Mouse (Mus musculus) embryo, embryonic 10.5 days (tissue): Measurements from ENCODE around the gene Cyba.

Experiments used
- DNase-seq: peaks from one replicate; pipeline ENCODE4 v3.0.0-alpha.2; 2015; ENCODE audit warnings: low spot score

Gene Cyba

GRCm38 (mm10) chr8:122421376-122422070 is 11.2 kb downstream of the Cyba start, which contains the start of gene Il17c:
Il17c (plus strand) TSS chr8:122422020.
- DNase-seq = no peak

- DNase-seq = no peak
These were observed 12.7 kb downstream of the Cyba start for GRCm38 (mm10) chr8:122419881-122420555.

- DNase-seq = no peak
These were observed 17.2 kb downstream of the Cyba start for GRCm38 (mm10) chr8:122415554-122415953.

GRCm38 (mm10) chr8:122414311-122414710 is 18.4 kb downstream of the Cyba start:
- DNase-seq = no peak

- DNase-seq = no peak
These were observed 25.1 kb downstream of the Cyba start for GRCm38 (mm10) chr8:122407678-122408077.

GRCm38 (mm10) chr8:122405146-122405805 is 27.5 kb downstream of the Cyba start:
- no peak for DNase-seq

GRCm38 (mm10) chr8:122398186-122398585 is 34.5 kb downstream of the Cyba start:
- DNase-seq = no peak

GRCm38 (mm10) chr8:122395291-122395690 is 37.4 kb downstream of the Cyba start:
- no peak for DNase-seq

- no peak for DNase-seq
These were observed 39.0 kb downstream of the Cyba start for GRCm38 (mm10) chr8:122393717-122394116.

GRCm38 (mm10) chr8:122390758-122391157 is 42.0 kb downstream of the Cyba start:
- DNase-seq = no peak

GRCm38 (mm10) chr8:122389357-122389756 is 43.4 kb downstream of the Cyba start:
- DNase-seq = peak; percentile 18

GRCm38 (mm10) chr8:122383039-122383438 is 49.7 kb downstream of the Cyba start:
- DNase-seq = no peak

- peak; percentile 98 for DNase-seq
These were observed 56.1 kb downstream of the Cyba start, which contains the start of gene Zc3h18 for GRCm38 (mm10) chr8:122376365-122377231. Zc3h18 (plus strand) TSS chr8:122376609.

- no peak for DNase-seq
These were observed 56.9 kb downstream of the Cyba start for GRCm38 (mm10) chr8:122375751-122376364.

GRCm38 (mm10) chr8:122375320-122375719 is 57.4 kb downstream of the Cyba start:
- no peak for DNase-seq
